Mouse (Mus musculus) small intestine, adult 2 months (tissue): ENCODE measurements around the gene Cwc22.

Experiments
- CTCF ChIP-seq: fragments of 200-500 bp; IDR thresholded peaks from 2 replicates; pipeline ENCODE4 v1.5.1; 2012; ENCODE audit warnings: low read depth, mild to moderate bottlenecking, control low read depth, inconsistent platforms, low read length, moderate library complexity, mixed read lengths; ENCODE audit not compliant: insufficient replicate concordance, insufficient read length; ENCODE audit errors: extremely low read depth
- POLR2A ChIP-seq: fragments of 200-500 bp; IDR thresholded peaks from 2 replicates; pipeline ENCODE4 v1.6.1; 2012; ENCODE audit warnings: low read depth, mild to moderate bottlenecking, control low read depth, inconsistent platforms, low read length, moderate library complexity

DNA sequence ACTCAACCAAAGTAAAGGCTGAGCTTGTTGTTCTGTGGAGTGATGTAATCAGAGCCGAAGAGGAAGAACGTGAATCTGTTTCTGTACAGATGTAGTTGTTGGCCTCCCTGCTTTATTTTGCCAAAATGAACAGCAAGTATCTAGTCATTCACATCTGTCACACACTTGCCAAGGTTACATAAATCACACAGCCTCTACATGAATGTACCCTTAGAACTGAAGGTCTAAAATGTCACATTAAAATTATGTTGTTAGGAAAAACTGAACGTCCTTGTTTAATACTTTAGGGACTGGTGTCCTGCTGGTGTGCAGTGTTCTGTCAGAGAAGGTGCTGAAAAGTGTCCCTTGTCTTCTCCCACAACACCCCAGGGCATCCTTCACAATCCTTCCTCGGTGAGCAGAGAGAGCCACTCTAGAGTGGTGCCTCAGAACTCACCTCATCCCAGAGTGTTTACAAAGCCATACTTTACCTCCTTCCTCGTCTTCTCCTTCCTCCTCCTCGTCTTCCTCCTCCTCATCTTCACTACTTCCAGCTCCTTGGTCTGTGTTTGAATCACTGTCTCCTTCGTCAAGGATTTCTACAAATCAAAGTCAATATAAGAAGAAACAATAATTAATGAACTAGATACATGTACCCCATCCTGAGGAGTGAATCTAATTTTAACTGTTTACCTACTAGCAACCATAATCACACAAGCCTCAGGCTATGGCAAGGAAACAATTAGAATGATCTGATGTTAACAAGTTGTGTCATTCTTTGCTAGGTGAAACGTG is 29.4 kb downstream of the Cwc22 start:
- TF ChIP-seq CTCF = no peak
- TF ChIP-seq POLR2A = no peak
